Mouse (Mus musculus) hindbrain, postnatal 0 days (tissue): Measurements from ENCODE around the gene Add3. TPM values are rescaled to one million over a fixed set of nuclear protein-coding genes. Genes with fewer than 3 reads are reported as not detected.

Experiments
- ATAC-seq: fragments of 200-750 bp; cut with Nextera tagmentation; 2 replicates; pipeline ENCODE4 v1.8.0; 2017; ENCODE audit warnings: mild to moderate bottlenecking, moderate TSS enrichment, moderate library complexity
- DNase-seq: peaks from one replicate; pipeline ENCODE4 v3.0.0-alpha.2; 2015; ENCODE audit warnings: low spot score
- H3K27ac ChIP-seq: fragments of 300-500 bp; sonication (generic); 2 replicates; pipeline ENCODE4 v1.5.1; 2014; ENCODE audit warnings: mild to moderate bottlenecking
- H3K27me3 ChIP-seq: fragments of 300-500 bp; sonication (generic); 2 replicates; pipeline ENCODE4 v1.6.1; 2014; ENCODE audit warnings: low read length, mixed read lengths; ENCODE audit not compliant: insufficient read depth
- H3K36me3 ChIP-seq: fragments of 300-500 bp; sonication (generic); 2 replicates; pipeline ENCODE4 v1.6.1; 2014; ENCODE audit warnings: low read length, mixed read lengths; ENCODE audit not compliant: insufficient read depth
- H3K4me1 ChIP-seq: fragments of 300-500 bp; sonication (generic); 2 replicates; pipeline ENCODE4 v1.6.1; 2014; ENCODE audit warnings: antibody characterized with exemption, low read length, mixed read lengths; ENCODE audit not compliant: insufficient read depth
- H3K4me2 ChIP-seq: fragments of 300-500 bp; sonication (generic); 2 replicates; pipeline ENCODE4 v1.6.1; 2014; ENCODE audit warnings: low read depth, mild to moderate bottlenecking, low read length, moderate library complexity, mixed read lengths
- H3K4me3 ChIP-seq: fragments of 300-500 bp; sonication (generic); 2 replicates; pipeline ENCODE4 v1.5.1; 2014; ENCODE audit warnings: low read length
- H3K9ac ChIP-seq: fragments of 300-500 bp; sonication (generic); replicated peaks from 2 replicates; pipeline ENCODE4 v1.6.1; 2014; ENCODE audit warnings: mild to moderate bottlenecking, low read length, moderate library complexity, mixed read lengths
- H3K9me3 ChIP-seq: fragments of 300-500 bp; sonication (generic); 2 replicates; pipeline ENCODE4 v1.6.1; 2016; ENCODE audit warnings: low read length, mixed read lengths
- CTCF ChIP-seq: IDR thresholded peaks from 2 replicates; pipeline ENCODE4 v1.5.1; 2016; ENCODE audit warnings: antibody characterized with exemption, control low read depth, low read depth
- WGBS: fragments of 180-500 bp; shearing (Covaris S2); extraction: QIAGEN DNeasy Blood & Tissue Kit; methylation state at CpG from one replicate; pipeline ENCODE4 v1.1.7; 2014; 5-methylcytosine and 5-hydroxymethylcytosine counted together
- polyA plus RNA-seq: library from polyadenylated mRNA; unstranded; fragments of >200 nt; fragmentation: Nextera tagmentation; extraction: Ambion mirVana; gene quantifications from 2 replicates; pipeline ENCODE4 v1.2.1, GENCODE M21; 2015
- total RNA-seq: library from RNA; depleted of rRNA; stranded (reverse); fragments of >200 nt; gene quantifications from 2 replicates; pipeline ENCODE4 v1.2.3, GENCODE M21; 2014

Gene Add3
- total and polyA plus RNA-seq, 2 experiments from 2014 or later: 56.7 to 65.2 TPM

DNA sequence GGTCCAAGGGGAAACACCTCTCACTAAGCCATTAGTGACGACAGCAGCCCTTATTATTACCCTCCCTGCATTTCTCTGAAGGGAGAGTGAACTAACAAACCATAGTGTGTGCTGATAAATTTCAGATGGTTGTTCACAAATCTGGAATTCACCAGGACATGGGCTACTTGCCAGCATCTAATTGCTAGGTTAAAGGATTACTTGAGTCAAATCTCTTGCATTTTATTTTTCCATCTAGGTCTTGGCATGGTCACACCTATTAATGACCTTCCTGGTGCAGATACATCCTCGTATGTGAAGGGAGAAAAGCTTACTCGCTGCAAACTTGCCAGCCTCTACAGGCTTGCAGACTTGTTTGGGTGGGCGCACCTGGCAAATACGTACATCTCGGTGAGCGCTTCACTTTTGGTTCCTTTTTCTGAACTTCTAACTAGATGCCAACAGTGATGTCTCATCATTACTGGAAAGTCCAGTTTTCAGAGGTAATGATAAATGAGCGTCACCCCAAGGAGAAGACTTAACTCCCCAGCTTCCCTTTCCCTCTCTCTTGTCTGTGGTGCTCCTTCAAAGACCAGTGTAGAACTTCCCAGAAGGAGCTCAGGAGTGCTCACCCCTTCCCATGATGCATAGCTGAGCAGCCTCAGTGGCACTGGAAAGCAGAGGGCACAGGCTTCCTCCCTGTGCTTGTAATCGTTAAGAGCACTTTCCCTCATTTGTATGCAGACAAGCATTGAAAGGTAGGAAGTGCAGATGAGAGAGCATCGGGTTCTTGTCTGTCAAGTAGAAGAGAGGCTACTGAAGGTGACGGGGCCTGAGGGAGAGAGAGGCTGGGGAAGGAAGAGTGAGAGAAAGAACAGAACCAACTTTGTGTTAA lies 90.9 kb downstream of the Add3 start:
- peaks cover 30% of the 10 kb centered on the region; the same call in 1 of the 2 replicates for H3K36me3 ChIP-seq
- H3K27me3 ChIP-seq: no peaks in the 10 kb centered on the region
- no peak for ATAC-seq
- no peak overlapping the region for H3K4me3 ChIP-seq
- DNase-seq: no peak
- no peak overlapping the region for H3K4me2 ChIP-seq
- H3K9me3 ChIP-seq: no peaks in the 10 kb centered on the region
- 79% methylated on average over 11 of the region's 11 CpGs for WGBS
- no peaks in the 10 kb centered on the region for H3K4me1 ChIP-seq
- H3K9ac ChIP-seq: no peak overlapping the region
- TF ChIP-seq CTCF: no peak
- no peak overlapping the region for H3K27ac ChIP-seq

DNA sequence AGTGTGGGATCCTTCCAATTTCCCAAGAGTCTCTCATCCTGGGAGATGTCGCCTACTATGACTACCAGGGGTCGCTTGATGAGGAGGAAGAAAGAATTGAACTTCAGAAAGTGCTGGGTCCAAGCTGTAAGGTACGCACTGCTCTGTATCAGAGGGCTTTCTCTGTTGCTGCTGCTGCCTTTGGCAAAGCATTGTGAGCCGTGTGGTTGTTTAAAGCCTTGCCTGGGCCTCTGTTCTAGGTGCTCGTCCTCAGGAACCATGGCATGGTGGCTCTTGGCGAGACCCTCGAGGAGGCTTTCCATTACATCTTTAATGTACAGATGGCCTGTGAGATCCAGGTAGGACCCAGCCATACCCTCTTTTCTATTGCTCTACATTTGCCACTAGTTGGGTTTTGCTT lies 93.3 kb downstream of the Add3 start:
- no peak overlapping the region for H3K4me2 ChIP-seq
- H3K27ac ChIP-seq: no peak overlapping the region
- 95% methylated on average over 7 of the region's 7 CpGs for WGBS
- H3K9me3 ChIP-seq: no peaks in the 10 kb centered on the region
- ATAC-seq: no peak
- no peak overlapping the region for H3K9ac ChIP-seq
- no peaks in the 10 kb centered on the region for H3K4me1 ChIP-seq
- no peaks in the 10 kb centered on the region for H3K27me3 ChIP-seq
- no peak for DNase-seq
- peaks cover 32% of the 10 kb centered on the region for H3K36me3 ChIP-seq
- TF ChIP-seq CTCF: no peak
- H3K4me3 ChIP-seq: no peak overlapping the region

DNA sequence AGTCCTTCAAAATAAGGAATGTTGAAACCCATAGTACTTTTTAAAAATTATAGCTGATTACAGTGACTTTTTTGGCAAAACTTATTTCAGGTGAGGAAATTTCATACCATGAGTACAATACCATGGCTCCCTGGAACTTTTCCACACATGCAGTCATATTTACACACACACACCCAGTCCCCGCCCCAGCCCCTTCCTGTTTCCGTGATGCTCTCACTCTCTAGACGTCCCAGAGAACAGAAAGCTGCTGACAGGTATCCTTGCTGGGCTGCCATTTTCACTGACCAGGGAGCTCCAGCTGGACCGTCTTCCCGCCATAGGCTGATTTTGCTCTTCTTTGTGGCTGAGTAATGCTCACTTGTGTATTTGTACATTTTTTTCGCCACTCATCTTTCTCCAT lies 101.6 kb downstream of the Add3 start:
- Histone ChIP-seq H3K4me3 (no peak overlapping the region), H3K4me1 (no peaks in the 10 kb centered on the region), H3K9me3 (no peaks in the 10 kb centered on the region), H3K9ac (no peak overlapping the region), H3K27me3 (no peaks in the 10 kb centered on the region), H3K36me3 (peaks cover 26% of the 10 kb centered on the region), H3K4me2 (no peak overlapping the region), H3K27ac (no peak overlapping the region)
- ATAC-seq: no peak
- WGBS: 91% methylated on average over 6 of the region's 6 CpGs
- TF ChIP-seq CTCF: no peak
- no peak for DNase-seq

DNA sequence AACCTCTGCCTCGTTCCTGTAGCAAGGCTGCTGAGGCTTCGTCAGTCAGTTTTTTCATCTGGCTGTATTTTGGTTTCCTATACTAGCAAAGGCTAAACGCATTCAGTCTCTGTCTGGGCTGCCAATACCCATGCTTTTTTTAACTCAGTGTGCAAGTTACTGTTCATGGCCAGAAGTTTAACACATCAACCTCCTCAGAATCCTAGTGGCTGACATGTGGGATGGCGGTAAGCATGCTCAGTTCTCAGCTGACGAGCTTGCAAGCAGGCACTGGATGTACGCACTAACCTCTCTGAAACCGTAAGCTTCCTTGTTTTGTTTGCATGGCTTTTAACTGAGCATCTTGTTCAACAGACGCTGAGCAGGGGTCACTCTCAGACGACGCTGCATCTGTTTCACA lies 103.7 kb downstream of the Add3 start:
- Histone ChIP-seq H3K4me1 (no peaks in the 10 kb centered on the region), H3K36me3 (peaks cover 19% of the 10 kb centered on the region; the same call in 1 of the 2 replicates), H3K9me3 (no peaks in the 10 kb centered on the region), H3K27ac (no peak overlapping the region), H3K27me3 (no peaks in the 10 kb centered on the region), H3K9ac (no peak overlapping the region), H3K4me2 (no peak overlapping the region), H3K4me3 (no peak overlapping the region)
- 80% methylated on average over 10 of the region's 10 CpGs for WGBS
- DNase-seq (no peak), ATAC-seq (no peak)
- no peak for TF ChIP-seq CTCF

DNA sequence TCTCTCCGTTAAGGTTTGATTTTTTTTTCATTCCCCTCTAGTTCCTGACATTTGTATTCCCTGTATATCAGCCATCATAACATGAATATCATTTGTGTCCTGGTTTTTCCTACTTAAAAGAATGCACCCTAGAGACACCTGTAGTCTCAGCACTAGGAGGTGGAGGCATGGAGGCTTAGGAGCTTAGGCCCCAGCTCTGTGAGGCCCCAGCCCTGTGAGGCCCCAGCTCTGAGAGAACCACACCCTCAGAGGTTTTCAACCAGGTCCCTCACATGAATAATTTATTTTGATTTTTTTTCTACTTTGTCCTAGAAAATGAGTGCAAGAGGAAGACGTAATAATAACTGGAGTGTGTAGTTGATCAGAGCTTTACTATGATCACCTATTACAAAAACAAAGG lies 107.3 kb downstream of the Add3 start:
- no peak for TF ChIP-seq CTCF
- WGBS: 60% methylated on average over 2 of the region's 2 CpGs
- Histone ChIP-seq H3K9me3 (no peaks in the 10 kb centered on the region), H3K36me3 (peaks cover 9% of the 10 kb centered on the region; the same call in 1 of the 2 replicates), H3K4me1 (no peaks in the 10 kb centered on the region), H3K4me2 (no peak overlapping the region), H3K4me3 (no peak overlapping the region), H3K27me3 (no peaks in the 10 kb centered on the region), H3K9ac (no peak overlapping the region), H3K27ac (no peak overlapping the region)
- DNase-seq (no peak), ATAC-seq (no peak)

DNA sequence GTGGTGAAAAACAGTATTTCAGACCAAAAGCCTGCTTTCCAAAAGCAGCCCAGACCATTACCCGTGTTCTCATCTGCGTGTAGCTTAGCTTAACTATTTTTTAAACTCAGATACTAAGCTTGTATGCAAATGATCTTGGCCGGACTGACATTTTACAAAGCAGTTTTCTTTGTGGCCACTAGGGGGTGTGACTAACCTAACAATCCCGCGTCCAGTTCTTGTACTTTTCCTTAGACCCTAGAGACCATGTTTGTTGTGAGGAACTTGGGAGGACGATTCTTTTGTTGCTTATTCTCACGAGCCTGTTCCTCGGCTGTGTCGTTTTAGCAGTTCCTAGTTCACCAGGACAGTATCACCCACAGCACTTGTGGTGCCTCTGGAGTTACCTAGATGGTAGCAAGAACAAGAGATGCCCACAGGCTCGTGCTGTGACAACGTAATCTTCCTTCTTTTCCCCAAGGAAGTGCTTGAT lies 107.8 kb downstream of the Add3 start:
- DNase-seq (peak; percentile 91), ATAC-seq (peak; percentile 73)
- H3K4me1 ChIP-seq: no peaks in the 10 kb centered on the region
- no peak overlapping the region for H3K4me3 ChIP-seq
- H3K9ac ChIP-seq: 0 out of 2 replicates have a peak overlapping the region, but pooled peaks have one; percentile 4
- no peaks in the 10 kb centered on the region for H3K9me3 ChIP-seq
- WGBS: 15% methylated on average over 11 of the region's 11 CpGs
- no peak overlapping the region; the same call in 1 of the 2 replicates for H3K27ac ChIP-seq
- H3K4me2 ChIP-seq: peak overlapping the region; percentile 41; the same call in 1 of the 2 replicates
- H3K27me3 ChIP-seq: no peaks in the 10 kb centered on the region
- TF ChIP-seq CTCF: peak; percentile 92
- H3K36me3 ChIP-seq: peaks cover 7% of the 10 kb centered on the region; the same call in 1 of the 2 replicates

DNA sequence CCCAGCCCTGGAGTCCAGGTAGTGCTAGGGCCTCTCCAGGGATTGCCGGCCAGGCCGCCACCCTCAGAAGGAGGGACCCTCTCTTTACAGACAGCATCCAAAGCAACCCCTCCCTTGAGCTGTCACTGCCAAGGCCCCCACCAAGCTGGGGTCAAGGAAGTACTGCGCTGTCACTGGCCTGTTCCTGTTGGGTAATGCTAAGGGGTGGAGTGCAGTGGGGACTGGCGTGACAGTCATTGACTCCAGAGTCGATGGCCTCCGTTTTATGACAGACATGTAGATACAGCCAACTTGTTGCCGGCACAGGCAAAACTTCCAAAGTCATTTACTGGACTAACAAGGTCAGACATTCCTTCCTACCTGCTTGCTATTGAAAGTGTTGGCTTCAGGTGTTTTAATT lies 110.8 kb downstream of the Add3 start:
- no peak for TF ChIP-seq CTCF
- 90% methylated on average over 7 of the region's 7 CpGs for WGBS
- Histone ChIP-seq H3K4me3 (no peak overlapping the region), H3K27ac (no peak overlapping the region), H3K4me2 (no peak overlapping the region), H3K9me3 (no peaks in the 10 kb centered on the region), H3K9ac (no peak overlapping the region), H3K27me3 (no peaks in the 10 kb centered on the region), H3K4me1 (no peaks in the 10 kb centered on the region), H3K36me3 (no peaks in the 10 kb centered on the region; the same call in 1 of the 2 replicates)
- DNase-seq (no peak), ATAC-seq (no peak)
